Mouse (Mus musculus) brain, embryonic 18.5 days (tissue): ENCODE measurements around the gene Dus2.
"Not testable (repeated sequence)": the region's sequence is repeated elsewhere in the genome, so short reads cannot be mapped to it uniquely, and the experiment has no call there.

Experiments used
- DNase-seq: peaks from one replicate; pipeline ENCODE4 v3.0.0-alpha.2; 2012; ENCODE audit warnings: low read depth, low spot score

The Dus2 gene

DNA sequence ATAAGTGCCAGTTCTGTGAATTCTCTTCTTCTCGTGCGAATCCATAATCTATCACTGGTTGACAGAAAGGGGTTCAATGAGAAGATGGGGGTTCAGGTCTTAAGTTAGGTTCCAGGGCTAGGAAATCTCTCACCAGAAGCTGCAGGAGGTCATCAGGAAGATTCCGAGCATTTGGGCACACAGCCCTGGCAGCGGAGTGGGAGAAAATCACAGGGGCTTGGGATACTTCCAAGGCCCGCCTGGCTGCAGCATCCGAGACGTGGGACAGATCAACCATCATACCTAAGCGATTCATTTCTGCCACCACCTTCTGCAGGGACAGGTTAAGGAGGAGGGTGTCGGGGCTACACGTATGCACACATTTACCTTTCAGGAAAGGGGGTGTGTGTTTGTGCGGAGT, 2.6 kb upstream of the Dus2 start:
- DNase-seq = no peak

DNA sequence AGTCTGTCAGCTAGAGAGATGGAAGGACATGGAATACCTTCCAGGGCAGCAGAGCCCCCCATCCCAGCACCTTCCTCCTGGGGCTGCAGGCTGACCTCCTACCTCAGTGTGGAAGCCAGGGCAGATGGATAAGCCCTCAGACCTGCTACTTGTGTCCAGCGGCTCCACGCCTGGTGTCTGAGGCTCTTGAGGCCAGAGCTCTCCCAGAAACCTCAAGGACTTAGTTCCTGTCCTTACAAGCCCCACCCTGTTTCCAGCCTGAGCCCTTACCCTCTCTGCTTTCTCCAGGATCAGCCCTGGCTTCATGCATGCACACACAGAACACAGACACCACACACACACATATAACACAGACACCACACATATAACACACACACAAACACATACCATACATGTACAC, 409 bp downstream of the Dus2 start:
- no peak for DNase-seq

DNA sequence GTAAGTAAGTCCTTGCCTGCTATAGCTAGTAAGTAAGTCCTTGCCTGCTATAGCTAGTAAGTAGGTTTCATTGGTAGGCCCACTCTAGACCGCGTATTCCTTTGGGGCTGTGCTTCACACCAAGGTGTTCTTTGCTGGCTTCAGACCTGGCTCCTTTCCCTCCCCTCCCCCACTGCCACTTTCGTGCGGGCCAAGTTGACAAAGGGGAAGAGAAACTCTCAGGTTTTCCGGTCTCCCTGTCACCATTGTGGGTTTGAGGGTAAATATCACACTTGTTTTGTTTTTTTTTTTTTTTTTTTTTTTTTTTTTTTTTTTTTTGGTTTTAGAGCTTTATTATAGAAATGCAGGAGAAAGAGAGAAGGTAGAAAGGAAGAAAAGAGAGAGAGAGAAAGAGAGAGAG, 1.4 kb downstream of the Dus2 start:
- DNase-seq = no peak

DNA sequence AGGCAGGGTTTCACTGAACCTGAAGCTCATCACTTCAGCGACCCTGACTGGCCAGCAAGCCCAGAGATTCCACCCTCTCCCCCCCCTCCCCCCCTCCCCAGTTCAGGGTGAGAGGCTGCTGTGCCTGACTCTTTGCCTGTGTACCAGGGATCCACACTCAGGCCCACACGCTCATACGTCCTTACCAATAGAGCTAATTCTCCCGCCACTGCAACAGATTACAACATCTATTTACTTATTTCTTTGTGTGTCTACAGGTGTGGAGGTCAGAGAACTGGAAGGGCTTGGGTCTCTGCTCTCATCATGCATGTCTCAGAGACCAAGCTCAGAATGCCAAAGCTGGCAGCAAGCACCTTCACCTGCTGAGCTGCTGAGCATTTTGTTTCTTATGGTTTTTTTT, 2.1 kb downstream of the Dus2 start:
- DNase-seq = no peak

DNA sequence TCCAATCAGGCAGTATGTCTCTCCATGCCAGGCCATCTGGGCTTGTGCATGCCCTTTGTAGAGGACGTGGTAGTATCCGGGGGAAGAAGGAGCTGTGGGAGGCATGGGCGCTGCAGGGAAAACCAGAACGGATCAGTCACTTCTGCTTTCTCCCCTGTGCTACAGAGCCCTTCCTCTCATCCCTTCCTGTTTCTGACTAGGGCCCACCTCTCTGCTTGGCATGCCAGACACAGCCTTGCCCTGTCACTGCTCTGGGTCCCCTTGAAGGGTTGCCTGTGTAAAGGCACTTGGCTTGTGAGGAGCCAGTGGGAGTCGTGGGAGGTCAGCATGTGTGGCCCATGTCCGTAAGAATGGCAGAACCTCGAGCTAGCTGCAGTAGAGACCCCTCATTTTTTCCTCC, 5.2 kb downstream of the Dus2 start:
- DNase-seq = no peak

DNA sequence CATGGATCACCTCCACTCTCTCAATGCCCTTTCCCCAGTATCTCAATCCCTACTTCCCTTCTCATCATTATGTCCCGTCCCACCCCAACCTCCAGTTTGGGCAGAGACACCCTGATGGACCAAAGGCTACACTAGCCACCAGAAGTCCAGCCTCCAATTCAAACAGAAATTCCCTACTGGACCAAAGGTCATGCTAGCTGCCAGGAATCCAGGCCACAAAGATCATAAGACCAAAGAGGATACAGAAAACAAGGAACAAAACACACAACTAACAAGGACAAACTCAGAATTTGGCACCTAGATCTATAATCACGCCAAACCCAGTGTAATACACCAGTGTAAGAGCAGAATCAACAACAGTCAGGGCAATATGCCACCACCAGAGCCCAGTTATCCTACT, 7.8 kb downstream of the Dus2 start:
- no peak for DNase-seq

DNA sequence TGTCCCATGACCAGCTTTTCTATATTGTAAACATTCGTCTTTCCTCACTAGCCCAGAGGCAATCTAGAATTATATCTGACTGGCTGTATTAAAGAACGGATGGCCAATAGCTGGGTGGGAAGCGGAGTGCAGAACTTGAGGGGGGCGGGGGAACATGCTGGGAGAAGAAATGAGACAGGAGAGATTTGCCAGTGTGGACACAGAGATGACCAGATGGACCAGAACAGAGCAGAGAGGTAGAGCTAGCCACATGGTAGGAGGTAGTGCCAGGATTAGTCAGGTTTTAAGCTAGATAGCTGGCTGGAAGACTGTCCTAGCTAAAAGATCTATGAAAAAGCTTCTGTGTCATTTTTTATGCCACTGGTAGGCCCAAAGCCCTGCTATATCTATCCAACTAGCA, 10.8 kb downstream of the Dus2 start:
- no peak for DNase-seq

DNA sequence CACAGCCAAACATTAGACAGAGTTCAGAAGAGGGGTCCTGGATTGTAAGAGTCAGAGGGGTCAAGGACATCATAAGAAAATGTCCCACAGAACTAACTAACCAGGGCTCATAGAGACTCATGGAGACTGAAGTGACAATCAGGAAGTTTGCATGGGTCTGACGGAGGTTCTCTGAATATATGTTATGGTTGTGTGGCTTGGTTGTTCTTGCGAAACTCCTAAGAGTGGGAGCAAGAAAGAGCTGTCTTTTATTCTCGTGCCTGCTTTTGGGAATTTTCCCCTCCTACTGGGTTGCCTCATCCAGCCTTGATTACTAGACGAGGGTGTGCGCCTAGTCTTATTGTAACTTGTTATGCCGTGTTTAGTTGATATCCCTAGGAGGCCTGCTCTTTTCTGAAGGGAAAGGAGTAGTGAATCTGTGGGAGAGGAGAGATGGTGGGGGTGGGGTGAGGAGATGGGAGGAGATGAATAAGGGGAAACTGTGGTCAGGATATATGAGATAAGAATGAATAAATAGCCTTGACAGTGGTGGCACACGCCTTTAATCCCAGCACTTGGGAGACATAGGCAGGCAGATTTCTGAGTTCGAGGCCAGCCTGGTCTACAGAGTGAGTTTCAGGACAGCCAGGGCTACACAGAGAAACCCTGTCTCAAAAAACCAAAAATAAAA, 13.5 kb downstream of the Dus2 start:
- no peak for DNase-seq

DNA sequence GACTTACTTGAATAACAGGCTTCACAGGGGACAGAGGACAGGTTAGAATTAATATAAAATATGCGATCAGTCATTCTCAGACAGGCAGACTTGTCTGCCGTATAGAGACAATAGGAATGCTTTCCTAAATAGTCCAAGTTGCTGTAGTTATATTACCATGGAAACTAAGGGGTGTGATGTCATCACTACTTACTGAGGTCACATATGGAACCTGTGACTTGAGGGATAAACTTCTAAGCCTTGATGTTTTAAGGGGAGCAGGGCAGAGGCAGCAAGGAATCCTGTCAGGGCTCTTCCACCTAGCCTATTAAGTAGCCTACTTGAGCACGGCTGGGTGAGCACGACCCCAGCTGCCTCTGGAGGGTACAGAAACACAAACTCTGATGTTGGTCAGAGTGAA, 14.7 kb downstream of the Dus2 start, which contains the start of gene Dpep2nb:
Gene Dpep2nb, minus strand, starts transcription at position 101 of the 400 bp plus-strand sequence.
- no peak for DNase-seq

DNA sequence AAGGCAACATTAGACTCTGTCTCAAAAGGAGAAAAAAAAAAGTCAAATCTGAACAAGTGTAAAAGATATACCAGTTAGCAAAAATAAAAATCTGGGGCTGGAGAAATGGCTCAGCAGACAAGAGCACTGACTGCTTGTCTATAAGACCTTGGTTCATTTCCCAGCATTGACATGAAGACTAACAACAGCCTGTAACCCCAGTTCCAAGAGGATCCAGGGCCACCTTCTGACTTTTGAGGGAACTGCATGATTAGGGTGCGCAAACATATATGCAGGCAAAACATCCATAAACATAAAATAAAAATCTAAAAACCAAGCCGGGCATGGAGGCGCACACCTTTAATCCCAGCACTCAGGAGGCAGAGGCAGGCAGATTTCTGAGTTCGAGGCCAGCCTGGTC, 15.3 kb downstream of the Dus2 start:
- DNase-seq = no peak

DNA sequence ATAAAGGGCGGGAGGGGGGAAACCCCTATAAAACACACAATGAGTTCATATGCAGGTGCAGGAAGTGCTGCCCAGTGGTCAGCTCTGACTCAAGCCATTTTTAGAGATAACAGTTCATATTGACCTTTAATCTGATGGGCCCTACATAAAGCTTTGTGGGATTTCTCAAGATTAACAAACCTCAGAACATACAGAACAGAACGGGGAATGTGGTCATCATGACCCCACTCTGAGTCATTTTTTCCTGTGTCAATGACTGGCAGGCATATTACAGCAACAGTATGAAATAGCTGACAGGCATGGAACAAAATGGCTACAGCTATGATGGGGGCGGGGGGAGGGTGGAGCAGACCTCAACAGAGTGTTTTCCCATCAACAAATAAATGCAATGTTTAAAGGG, 16.0 kb downstream of the Dus2 start:
- DNase-seq = no peak

DNA sequence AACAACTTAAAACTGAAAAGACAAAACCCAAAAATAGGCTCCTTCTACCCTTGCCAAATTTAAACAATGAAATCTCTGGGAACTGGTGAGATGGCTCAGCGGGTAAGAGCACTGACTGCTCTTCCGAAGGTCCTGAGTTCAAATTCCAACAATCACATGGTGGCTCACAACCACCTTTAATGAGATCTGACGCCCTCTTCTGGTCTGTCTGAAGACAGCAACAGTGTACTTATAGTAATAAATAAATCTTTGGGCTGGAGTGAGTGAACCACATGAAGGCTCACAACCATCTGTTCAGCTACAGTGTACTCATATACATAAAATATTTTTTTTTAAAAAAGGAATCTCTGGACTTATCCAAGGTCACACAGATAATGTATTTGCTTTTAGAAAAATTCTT, 16.8 kb downstream of the Dus2 start:
- DNase-seq = not testable (repeated sequence)

DNA sequence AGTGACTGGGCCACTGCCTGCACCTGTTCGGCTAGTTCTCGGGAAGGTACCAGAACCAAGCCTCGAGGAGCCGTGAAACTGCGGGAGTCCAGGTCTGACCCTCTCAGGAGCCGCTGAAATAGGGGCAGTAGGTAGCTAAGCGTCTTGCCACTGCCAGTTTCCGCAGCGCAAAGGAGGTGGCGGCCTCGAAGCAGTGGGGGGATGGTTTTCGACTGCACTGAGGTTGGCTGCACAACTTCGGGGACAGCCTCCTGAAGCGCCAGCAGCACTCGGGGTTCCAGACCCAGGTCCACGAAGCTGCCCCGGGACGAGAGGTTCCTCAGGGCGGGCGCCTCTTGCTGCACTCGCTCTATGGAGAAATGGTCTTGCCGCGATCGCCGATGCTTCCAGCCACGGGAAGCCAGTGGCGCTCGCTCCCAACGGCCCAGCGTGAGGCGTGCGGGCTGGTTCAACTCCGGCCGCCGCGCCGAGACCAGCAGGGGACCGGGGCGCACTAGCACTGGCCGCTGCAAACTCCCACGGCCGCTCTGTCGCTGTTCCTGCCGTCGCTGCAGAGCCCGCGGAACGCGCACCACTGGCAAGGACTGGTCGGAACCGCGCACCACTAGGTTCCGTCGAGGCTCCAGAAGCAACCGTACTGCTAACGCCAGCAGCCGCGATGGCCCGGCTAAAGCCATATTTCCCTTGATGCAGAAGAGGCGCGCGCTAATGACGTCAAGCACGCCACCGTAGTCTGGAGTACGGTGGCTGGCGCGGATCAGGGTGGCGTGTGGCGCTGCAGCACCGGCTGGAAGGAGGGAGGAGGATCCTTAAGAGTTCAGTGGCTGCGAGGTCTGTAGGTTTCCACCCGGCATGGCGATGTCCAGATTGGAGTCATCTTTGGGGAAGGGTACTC, 19.9 kb downstream of the Dus2 start:
- peak; percentile 88 for DNase-seq

DNA sequence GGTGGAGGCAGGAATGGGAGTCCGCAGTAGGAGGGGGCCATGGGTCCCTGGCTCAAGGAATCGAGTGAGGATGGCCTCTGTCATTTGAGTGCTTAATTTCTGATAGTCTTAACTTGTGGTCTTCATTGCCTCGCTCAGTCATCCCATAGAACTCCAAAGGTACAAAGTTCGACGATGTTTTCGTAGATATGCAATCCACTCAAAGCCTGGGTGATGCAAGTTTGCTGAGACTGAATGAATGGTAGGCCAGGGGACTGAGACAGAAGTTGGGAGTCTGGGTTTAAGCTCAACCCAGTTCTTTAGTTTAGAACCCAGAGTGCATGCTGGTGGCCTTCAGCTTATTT, 20.5 kb downstream of the Dus2 start, which contains the start of gene Ddx28:
Gene Ddx28, minus strand, starts transcription at position 240 of the 344 bp plus-strand sequence.
- DNase-seq = no peak

DNA sequence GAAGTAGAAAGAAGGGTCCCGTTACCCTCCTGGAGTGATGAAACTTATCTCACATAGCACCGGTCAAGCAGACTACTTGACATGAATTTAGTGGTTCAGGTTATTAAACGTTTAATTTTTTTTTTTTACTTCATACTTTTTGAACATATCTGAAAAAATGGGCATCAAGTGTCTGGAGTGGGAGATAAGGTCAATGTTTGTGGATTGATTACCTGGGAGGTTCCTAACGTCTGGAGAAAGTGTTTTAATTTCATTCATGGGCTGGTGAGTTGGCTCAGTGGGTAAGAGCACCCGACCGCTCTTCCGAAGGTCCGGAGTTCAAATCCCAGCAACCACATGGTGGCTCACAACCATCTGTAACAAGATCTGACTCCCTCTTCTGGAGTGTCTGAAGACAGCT, 21.1 kb downstream of the Dus2 start:
- DNase-seq = not testable (repeated sequence)

DNA sequence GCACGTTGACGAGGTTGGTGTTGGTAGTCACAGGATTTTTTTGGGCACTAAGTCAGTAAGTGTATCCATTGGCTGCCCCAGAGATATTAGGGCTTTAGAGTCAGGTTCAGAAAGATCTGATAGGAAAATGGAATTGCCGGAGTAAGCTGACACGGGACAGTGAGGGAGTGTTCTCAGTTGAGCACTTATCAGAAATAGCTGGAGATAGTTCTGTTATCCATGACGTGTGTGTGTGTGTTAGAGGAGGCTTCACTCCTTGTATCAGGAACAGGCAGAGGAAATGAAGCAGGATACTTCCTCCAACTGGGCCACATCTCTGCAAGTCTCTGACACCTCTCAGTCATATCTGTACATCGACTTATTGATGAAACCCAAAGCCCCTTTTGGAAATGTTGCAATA, 25.1 kb downstream of the Dus2 start:
- no peak for DNase-seq

DNA sequence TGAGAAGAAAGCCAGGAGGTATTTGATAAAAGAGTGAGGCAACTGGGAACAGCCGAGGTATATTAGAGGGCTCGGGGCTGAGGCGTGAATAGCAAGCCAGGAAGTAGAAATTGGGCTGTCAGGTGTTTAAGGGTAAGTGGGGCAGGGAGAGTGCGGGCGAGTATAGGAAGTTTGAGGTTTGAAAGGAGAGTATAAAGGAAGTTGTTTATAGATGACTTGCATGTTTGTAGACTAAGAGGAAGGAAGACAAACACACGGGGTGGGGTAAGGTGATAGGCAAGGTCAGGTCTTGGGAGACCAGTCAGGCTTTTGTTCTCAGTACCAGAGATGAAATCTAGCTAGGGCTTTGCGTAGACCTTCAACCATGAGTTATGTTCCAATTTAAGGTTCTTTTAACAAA, 26.0 kb downstream of the Dus2 start:
- no peak for DNase-seq

DNA sequence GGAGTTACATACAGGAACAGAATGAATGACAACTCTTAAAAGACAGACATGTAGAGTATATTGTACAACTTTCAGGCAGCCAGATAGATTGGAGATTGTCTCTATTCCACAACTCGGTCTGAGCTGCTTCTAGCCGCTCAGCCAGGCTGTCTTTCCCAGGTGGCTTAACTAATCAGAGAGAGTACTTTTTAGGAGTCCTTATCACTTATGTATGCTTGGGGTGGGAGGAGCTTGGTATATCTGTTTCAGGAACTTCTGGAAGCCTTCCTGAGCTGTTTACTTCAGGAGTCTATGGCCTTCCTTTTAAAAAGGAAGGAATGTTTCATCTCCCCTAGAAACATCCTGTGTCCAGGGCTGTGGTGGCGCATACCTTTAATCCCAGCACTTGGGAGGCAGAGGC, 26.9 kb downstream of the Dus2 start:
- no peak for DNase-seq

DNA sequence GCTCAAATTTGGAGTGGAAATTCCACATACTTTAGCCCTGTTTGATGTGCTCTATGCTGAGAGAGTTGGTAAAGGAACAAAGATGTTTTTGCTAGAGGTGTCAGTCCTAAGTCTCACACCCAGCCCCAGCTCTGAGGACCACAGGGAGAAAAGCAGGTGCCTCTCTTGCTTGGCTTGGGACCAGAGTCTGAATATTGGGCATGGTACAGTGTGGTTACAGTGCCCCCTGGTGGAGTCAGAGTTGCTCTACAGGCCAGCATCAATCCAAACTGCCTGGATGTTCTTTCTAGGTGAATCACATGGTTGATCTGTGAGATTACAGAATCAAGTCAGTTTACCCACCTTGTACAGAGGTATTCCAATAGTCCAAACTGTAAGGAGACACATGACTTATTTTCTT, 31.3 kb downstream of the Dus2 start:
- peak; percentile 30 for DNase-seq

DNA sequence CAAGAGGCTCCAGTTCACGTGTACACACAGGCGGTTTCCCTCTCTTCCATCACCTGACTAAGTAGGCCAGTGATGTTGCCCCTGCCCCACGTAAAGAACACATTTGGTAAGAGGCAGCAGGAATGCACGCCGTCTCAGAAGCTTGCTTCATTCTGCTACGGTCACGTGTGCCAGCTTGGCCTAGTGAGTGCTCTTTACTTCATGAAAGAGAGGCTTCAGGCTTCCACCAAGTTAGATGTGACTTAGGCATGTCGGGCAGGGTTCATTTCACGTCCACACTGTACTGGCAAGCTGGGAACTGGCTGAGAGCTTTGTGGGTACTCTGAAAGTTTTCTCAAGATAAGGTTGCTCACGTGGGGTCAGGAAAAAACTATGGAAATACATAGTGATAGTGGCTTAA, 47.6 kb downstream of the Dus2 start:
- DNase-seq = no peak

DNA sequence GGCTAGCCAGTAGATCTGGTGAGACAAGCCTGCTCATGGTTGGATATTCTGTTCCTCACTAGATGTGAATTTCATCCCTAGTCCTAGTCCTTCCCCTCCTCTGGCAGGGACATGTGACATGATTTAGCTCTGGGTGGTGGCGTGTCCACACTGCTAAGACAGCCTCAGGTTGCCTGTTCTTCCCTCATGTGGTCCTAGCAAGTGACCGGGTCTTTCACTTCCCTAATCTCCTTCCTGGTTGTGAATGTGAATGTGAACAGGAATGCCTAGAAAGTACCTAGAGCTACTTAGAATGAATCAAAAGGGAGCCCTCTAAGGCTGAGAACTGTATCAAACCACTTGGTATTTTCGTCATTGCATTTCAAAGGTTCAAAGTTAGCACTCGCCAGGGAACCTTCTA, 48.5 kb downstream of the Dus2 start:
- DNase-seq = no peak

DNA sequence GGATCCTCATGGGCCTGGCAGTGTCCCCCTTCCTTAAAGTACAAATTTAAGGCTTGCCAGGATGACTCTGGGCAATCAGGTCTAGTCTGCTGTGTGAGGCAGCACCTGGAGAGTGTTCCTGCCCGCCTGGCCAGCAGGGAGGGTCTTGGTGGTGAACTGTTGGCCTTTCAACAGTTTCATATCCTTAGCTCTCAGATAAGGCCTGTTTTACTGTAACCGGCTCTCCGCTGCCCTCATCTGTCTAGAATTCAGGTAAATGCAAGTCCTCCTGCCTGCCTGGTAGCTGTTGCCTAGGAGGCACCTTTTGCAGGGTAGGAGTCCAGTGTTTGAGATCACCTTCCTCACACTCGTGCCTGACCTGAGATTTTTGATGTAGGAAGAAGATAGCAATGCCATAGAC, 49.1 kb downstream of the Dus2 start:
- DNase-seq = no peak

DNA sequence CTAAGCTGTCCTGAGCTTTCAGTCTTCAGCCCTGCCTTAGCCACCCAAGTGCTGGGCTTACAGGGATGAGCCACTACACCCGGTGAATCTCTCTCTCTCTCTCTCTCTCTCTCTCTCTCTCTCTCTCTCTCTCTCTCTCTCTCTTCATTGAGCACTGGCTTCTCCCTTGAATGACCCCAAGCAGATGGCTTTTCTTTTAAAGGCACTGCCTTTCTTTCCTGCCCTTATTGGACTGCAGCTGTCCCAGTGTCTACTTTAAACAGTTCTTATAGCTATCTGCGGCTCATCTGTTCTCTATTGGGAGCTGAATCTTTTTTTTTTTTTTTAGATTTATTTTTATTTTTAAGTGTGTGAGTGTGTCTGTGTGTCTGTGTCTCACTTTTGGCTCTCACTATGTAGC, 51.9 kb downstream of the Dus2 start:
- no peak for DNase-seq
